18 mouse cellular contexts compared by ENCODE assay signal in the genomic region with DNA sequence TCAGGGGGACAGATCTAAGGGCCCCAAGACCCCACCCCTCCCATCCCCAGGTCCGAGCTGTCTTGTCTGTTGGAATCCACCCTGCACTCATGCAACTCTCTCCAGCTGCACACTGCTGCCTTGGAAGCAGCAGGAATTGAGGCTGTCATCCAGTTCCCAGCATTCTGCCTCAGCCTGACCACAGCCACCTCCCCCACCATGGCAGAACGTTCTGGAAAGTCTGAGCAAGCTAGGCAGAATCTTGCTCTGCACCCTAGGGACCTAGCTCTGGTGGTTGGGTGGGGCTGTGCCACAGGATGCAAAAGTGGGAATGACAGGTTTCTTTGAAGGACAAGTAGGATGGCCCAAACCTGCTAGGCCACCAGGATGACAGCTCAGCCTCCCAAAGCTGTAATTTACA. TPM values are rescaled to one million over a fixed set of nuclear protein-coding genes. Genes with fewer than 3 reads are reported as not detected.
DNase-seq lines count a peak whose midpoint lies in the region; TF ChIP-seq lines count a peak whose summit lies in the region.
"Had no signal": no experiment of that assay in that cellular context is flagged by ENCODE, and none has a peak within 500 bp of the region (broad histone marks: within the 10 kb centered on the region; RNA-seq: fewer than 3 reads in every experiment).

No protein-coding gene starts in this region.

- peak overlapping the region; percentile 89 for H3K27ac ChIP-seq in gastrocnemius, adult 2 months
- H3K27ac ChIP-seq: liver, embryonic 14.5 days; lung, embryonic 15.5 days; midbrain, embryonic 12.5 days had no signal

- TF ChIP-seq CTCF in gastrocnemius, adult 2 months (IDR thresholded peaks at IDR 0.05) = no peak

- no peak overlapping the region for H3K4me3 ChIP-seq in gastrocnemius, adult 2 months
- H3K4me3 ChIP-seq: hindbrain, embryonic 15.5 days; intestine, embryonic 15.5 days; lung, embryonic 15.5 days; midbrain, embryonic 12.5 days had no signal

- peak; percentile 34 for DNase-seq in gastrocnemius, adult 2 months
- DNase-seq in gastrocnemius, postnatal 4 days (ENCODE audit: low spot score in 2 of 2) = no peak
- DNase-seq in layer of hippocampus, adult 11-12 months (ENCODE audit: low spot score) = peak; percentile 4
- no peak for DNase-seq in layer of hippocampus, adult 8-10 months (ENCODE audit: low spot score in 2 of 2)
- DNase-seq in 3T3-L1 (ENCODE audit: low read depth, low spot score) = peak; percentile 84
- peak; percentile 80 for DNase-seq in NIH3T3 (ENCODE audit: low read depth)
- no peak for DNase-seq in liver
- DNase-seq in gastrocnemius, postnatal 10 days = no peak
- DNase-seq: adrenal gland, postnatal 14 days; heart, postnatal 14 days; kidney, postnatal 4 days; thymus, adult 18-20 months had no signal

- intact Hi-C loops in gastrocnemius, adult 2 months (cut with DNase I) = no loop called here

RNA-seq across cellular contexts. Expression of a gene that starts 12.0 kb away (rescaled TPM):
- 1 to 10 TPM; 8.7 to 9.5 TPM for total RNA-seq in gastrocnemius, adult 2 months (2021)
- total RNA-seq in gastrocnemius, postnatal 4 days (2021) = 10 to 100 TPM; 56.0 to 59.9 TPM
- 10 to 100 TPM; 44.1 to 55.6 (median 52.1) TPM for total RNA-seq in layer of hippocampus, adult 8-10 months (2022)
- 10 to 100 TPM; 25.7 to 35.0 TPM for total RNA-seq in gastrocnemius, postnatal 10 days (2021)

RNA-seq across cellular contexts. Expression of a gene that starts 15.8 kb away (rescaled TPM):
- total RNA-seq in gastrocnemius, adult 2 months (2021) = under 1 TPM; 0.46 to 0.59 TPM
- total RNA-seq in gastrocnemius, postnatal 4 days (2021) = 10 to 100 TPM; 13.4 to 14.0 TPM
- total RNA-seq in layer of hippocampus, adult 8-10 months (2022) = 1 to 10 TPM; 2.5 to 3.5 (median 2.7) TPM
- total RNA-seq in gastrocnemius, postnatal 10 days (2021) = 1 to 10 TPM; 3.6 to 8.7 TPM

RNA-seq across cellular contexts. Expression of a gene that starts 19.0 kb away (rescaled TPM):
- total RNA-seq in gastrocnemius, adult 2 months (2021) = 10 to 100 TPM; 41.2 to 41.6 TPM
- total RNA-seq in gastrocnemius, postnatal 4 days (2021) = 10 to 100 TPM; 32.7 to 44.3 TPM
- total RNA-seq in layer of hippocampus, adult 8-10 months (2022) = 100 to 1,000 TPM; 102 to 115 (median 106) TPM
- 10 to 100 TPM; 31.6 to 36.9 TPM for total RNA-seq in gastrocnemius, postnatal 10 days (2021)

RNA-seq across cellular contexts. Expression of a gene that starts 19.1 kb away (rescaled TPM):
- 1 to 10 TPM; 2.6 to 3.1 TPM for total RNA-seq in gastrocnemius, adult 2 months (2021)
- 1 to 10 TPM; 7.0 TPM for total RNA-seq in gastrocnemius, postnatal 4 days (2021)
- 1 to 10 TPM; 1.8 to 2.8 (median 2.2) TPM for total RNA-seq in layer of hippocampus, adult 8-10 months (2022)
- 1 to 10 TPM; 4.7 to 8.1 TPM for total RNA-seq in gastrocnemius, postnatal 10 days (2021)

RNA-seq across cellular contexts. Expression of a gene that starts 38.2 kb away (rescaled TPM):
- not detected for total RNA-seq in gastrocnemius, adult 2 months (2021)
- total RNA-seq in gastrocnemius, postnatal 4 days (2021) = under 1 TPM in 1 of 2 experiments, not detected in 1; 0.32 TPM
- 10 to 100 TPM; 68.1 to 83.4 (median 76.2) TPM for total RNA-seq in layer of hippocampus, adult 8-10 months (2022)
- 1 to 10 TPM in 1 of 2 experiments, under 1 TPM in 1; 0.49 to 1.0 TPM for total RNA-seq in gastrocnemius, postnatal 10 days (2021)
- total RNA-seq: granulocyte monocyte progenitor cell, adult 5-6 weeks had no signal

Comparison
In these comparisons a context has a peak if more than half of its experiments do, and no peak if none do; other contexts are left out.
1. DNase-seq: peak in gastrocnemius, adult 2 months (single experiment), layer of hippocampus, adult 11-12 months (single experiment), 3T3-L1 (single experiment) and NIH3T3 (single experiment); none in gastrocnemius, postnatal 4 days (0 of 2), layer of hippocampus, adult 8-10 months (0 of 2), liver (single experiment) and gastrocnemius, postnatal 10 days (single experiment).